Mouse (Mus musculus) ES-CJ7 (cell line): ENCODE data around the gene Appl2.

Experiments
- DNase-seq: peaks from one replicate; pipeline ENCODE4 v3.0.0; 2011; ENCODE audit warnings: low read depth, low spot score

The Appl2 gene

GRCm38 (mm10) chr10:83590801-83591200, 57.7 kb downstream of the Appl2 start:
- no peak for DNase-seq

GRCm38 (mm10) chr10:83565449-83566441, 82.8 kb downstream of the Appl2 start:
- DNase-seq: no peak

GRCm38 (mm10) chr10:83563005-83563404, 85.5 kb downstream of the Appl2 start:
- DNase-seq: no peak
